Mouse (Mus musculus): Measurements from ENCODE around the gene Cby1. TPM values are rescaled to one million over a fixed set of nuclear protein-coding genes. Genes with fewer than 3 reads are reported as not detected.
"Not testable (repeated sequence)": the region's sequence is repeated elsewhere in the genome, so short reads cannot be mapped to it uniquely, and the experiment has no call there.

Gene Cby1
- polyA plus RNA-seq, 1 experiment from 2014 or later: 45.0 TPM

DNA sequence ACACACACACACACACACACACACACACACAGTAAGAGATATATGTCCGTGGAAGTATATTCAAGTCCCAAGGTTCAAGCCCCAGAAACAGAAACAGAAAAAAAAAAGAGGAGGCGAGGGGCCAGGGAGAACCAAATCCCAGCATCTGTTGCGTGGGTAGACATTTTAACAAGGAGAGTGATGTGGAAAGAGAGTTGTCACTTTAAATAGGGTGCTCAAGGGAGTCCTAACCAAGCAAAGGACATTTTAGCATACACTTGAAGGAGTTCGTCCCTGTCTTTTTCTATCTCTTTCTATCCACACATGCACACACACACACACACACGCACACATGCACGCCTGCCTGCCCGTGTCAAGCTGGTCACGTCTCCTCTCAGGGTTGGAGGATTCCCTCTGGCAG is 5.7 kb downstream of the Cby1 start:
- Histone ChIP-seq H3K4me1 (ENCODE audit: control insufficient read depth, insufficient read depth, low read length) (peaks cover 3% of the 10 kb centered on the region; the same call in 1 of the 2 replicates), H3K9ac (replicated peaks; ENCODE audit: low read depth, low read length) (no peak overlapping the region), H3K36me3 (ENCODE audit: control insufficient read depth, insufficient read depth, low read length) (peaks cover 12% of the 10 kb centered on the region), H3K4me2 (replicated peaks; ENCODE audit: low read depth, low read length) (no peak overlapping the region), H3K9me3 (ENCODE audit: control insufficient read depth, low read depth, low read length) (no peaks in the 10 kb centered on the region), H3K27ac (ENCODE audit: low read length) (no peak overlapping the region), H3K27me3 (ENCODE audit: control insufficient read depth, insufficient read depth, low read length) (no peaks in the 10 kb centered on the region), H3K4me3 (ENCODE audit: low read depth, low read length) (no peak overlapping the region)
- WGBS: 87% methylated on average over 8 of the region's 8 CpGs
- no peak for ATAC-seq (ENCODE audit: insufficient number of reproducible peaks, insufficient read depth, low FRiP score, low read depth)

GRCm38 (mm10) chr15:79669195-79669594 is 10.2 kb downstream of the Cby1 start:
- 71% methylated on average over 10 of the region's 10 CpGs for WGBS
- Histone ChIP-seq H3K4me1 (ENCODE audit: control insufficient read depth, insufficient read depth, low read length) (peaks cover 6% of the 10 kb centered on the region; the same call in 1 of the 2 replicates), H3K9me3 (ENCODE audit: control insufficient read depth, low read depth, low read length) (no peaks in the 10 kb centered on the region), H3K4me3 (ENCODE audit: low read depth, low read length) (no peak overlapping the region), H3K36me3 (ENCODE audit: control insufficient read depth, insufficient read depth, low read length) (peaks cover 26% of the 10 kb centered on the region), H3K9ac (replicated peaks; ENCODE audit: low read depth, low read length) (no peak overlapping the region), H3K27me3 (ENCODE audit: control insufficient read depth, insufficient read depth, low read length) (no peaks in the 10 kb centered on the region), H3K27ac (ENCODE audit: low read length) (no peak overlapping the region), H3K4me2 (replicated peaks; ENCODE audit: low read depth, low read length) (no peak overlapping the region)
- ATAC-seq (ENCODE audit: insufficient number of reproducible peaks, insufficient read depth, low FRiP score, low read depth): no peak

- Histone ChIP-seq H3K36me3 (ENCODE audit: control insufficient read depth, insufficient read depth, low read length) (peaks cover 39% of the 10 kb centered on the region), H3K4me2 (replicated peaks; ENCODE audit: low read depth, low read length) (peak within 1 kb of the TSS; percentile 52), H3K27me3 (ENCODE audit: control insufficient read depth, insufficient read depth, low read length) (no peaks in the 10 kb centered on the region), H3K9me3 (ENCODE audit: control insufficient read depth, low read depth, low read length) (no peaks in the 10 kb centered on the region), H3K4me1 (ENCODE audit: control insufficient read depth, insufficient read depth, low read length) (peaks cover 6% of the 10 kb centered on the region; the same call in 1 of the 2 replicates), H3K9ac (replicated peaks; ENCODE audit: low read depth, low read length) (peak within 1 kb of the TSS; percentile 77), H3K27ac (ENCODE audit: low read length) (no peak within 1 kb of the TSS), H3K4me3 (ENCODE audit: low read depth, low read length) (peak within 1 kb of the TSS; percentile 98)
- WGBS: 18% methylated on average over 32 of the region's 33 CpGs
- peak; percentile 93 for ATAC-seq (ENCODE audit: insufficient number of reproducible peaks, insufficient read depth, low FRiP score, low read depth)
These were observed 11.4 kb downstream of the Cby1 start, which contains the start of gene Tomm22 for GRCm38 (mm10) chr15:79670249-79670971. Gene Tomm22 (plus strand): TSS chr15:79670861.

DNA sequence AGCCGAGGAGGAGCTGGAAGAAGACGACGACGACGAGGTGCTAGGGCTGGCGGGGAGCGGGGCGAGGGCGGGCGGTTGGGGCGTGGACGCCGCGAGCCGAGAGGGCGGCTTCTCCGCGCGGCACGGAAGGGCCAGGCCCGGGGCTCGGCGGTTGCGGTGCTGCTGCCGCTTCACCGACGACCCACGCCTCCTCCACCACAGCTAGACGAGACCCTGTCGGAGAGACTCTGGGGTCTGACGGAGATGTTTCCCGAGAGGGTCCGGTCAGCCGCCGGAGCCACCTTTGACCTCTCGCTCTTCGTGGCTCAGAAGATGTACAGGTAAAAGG is 11.9 kb downstream of the Cby1 start:
- Histone ChIP-seq H3K4me3 (ENCODE audit: low read depth, low read length) (peak overlapping the region; percentile 98), H3K9me3 (ENCODE audit: control insufficient read depth, low read depth, low read length) (no peaks in the 10 kb centered on the region), H3K27me3 (ENCODE audit: control insufficient read depth, insufficient read depth, low read length) (no peaks in the 10 kb centered on the region), H3K27ac (ENCODE audit: low read length) (no peak overlapping the region), H3K4me1 (ENCODE audit: control insufficient read depth, insufficient read depth, low read length) (peaks cover 6% of the 10 kb centered on the region; the same call in 1 of the 2 replicates), H3K4me2 (replicated peaks; ENCODE audit: low read depth, low read length) (peak overlapping the region; percentile 52), H3K9ac (replicated peaks; ENCODE audit: low read depth, low read length) (peak overlapping the region; percentile 77), H3K36me3 (ENCODE audit: control insufficient read depth, insufficient read depth, low read length) (peaks cover 37% of the 10 kb centered on the region)
- under 1% methylated on average over 37 of the region's 37 CpGs for WGBS
- ATAC-seq (ENCODE audit: insufficient number of reproducible peaks, insufficient read depth, low FRiP score, low read depth): peak; percentile 36; the same call in 1 of the 2 replicates

DNA sequence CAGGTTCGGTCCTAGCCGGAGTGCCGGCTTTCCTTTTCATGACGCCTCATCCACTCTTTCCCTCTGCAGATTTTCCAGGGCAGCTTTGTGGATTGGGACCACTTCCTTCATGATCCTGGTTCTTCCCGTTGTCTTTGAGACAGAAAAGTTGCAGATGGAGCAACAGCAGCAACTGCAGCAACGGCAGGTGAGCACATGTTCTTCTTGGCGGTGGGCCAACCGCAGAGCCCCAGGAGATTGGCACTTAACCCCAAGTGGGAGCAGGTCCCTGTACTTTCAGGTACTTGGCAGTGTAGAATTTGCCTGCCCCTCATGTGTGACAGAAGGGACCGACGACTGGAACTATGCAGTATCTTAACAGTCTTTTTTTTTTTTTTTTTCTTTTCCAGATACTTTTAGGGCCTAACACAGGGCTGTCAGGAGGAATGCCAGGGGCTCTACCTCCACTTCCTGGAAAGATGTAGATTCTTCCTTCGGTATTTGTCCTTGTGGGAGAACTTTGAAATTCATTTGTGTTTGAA is 12.9 kb downstream of the Cby1 start:
- Histone ChIP-seq H3K4me2 (replicated peaks; ENCODE audit: low read depth, low read length) (peak overlapping the region; percentile 52), H3K36me3 (ENCODE audit: control insufficient read depth, insufficient read depth, low read length) (peaks cover 43% of the 10 kb centered on the region), H3K4me3 (ENCODE audit: low read depth, low read length) (peak overlapping the region; percentile 98)
- H3K27ac ChIP-seq (ENCODE audit: low read length); H3K9me3 ChIP-seq (ENCODE audit: control insufficient read depth, low read depth, low read length); H3K9ac ChIP-seq (replicated peaks; ENCODE audit: low read depth, low read length); H3K4me1 ChIP-seq (ENCODE audit: control insufficient read depth, insufficient read depth, low read length); H3K27me3 ChIP-seq (ENCODE audit: control insufficient read depth, insufficient read depth, low read length); ATAC-seq (ENCODE audit: insufficient number of reproducible peaks, insufficient read depth, low FRiP score, low read depth): not testable (repeated sequence)
- WGBS: 82% methylated on average over 11 of the region's 11 CpGs

DNA sequence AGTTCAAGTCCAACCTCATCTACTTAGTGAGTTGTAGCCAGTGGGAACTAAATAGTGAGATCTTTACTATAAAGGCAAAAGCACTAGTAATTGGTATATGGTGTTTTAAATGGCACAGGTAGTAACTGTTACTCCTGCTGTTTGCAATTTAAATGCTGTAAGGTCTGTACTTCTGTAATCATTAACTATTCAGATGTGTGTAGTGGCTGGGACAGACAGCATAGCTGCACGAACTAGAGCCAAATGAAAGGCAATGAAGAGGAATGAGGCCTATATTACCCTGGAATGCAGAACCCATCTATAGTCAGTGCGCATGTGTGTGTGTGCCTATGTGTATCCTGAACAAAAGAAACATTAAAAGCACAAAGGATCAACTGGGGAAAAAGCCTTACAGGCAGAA is 18.9 kb downstream of the Cby1 start:
- Histone ChIP-seq H3K27me3 (ENCODE audit: control insufficient read depth, insufficient read depth, low read length) (no peaks in the 10 kb centered on the region), H3K9ac (replicated peaks; ENCODE audit: low read depth, low read length) (no peak overlapping the region), H3K4me1 (ENCODE audit: control insufficient read depth, insufficient read depth, low read length) (0 out of 2 replicates have a peak, but pooled peaks cover 1% of the 10 kb centered on the region), H3K9me3 (ENCODE audit: control insufficient read depth, low read depth, low read length) (no peaks in the 10 kb centered on the region), H3K27ac (ENCODE audit: low read length) (no peak overlapping the region), H3K4me3 (ENCODE audit: low read depth, low read length) (no peak overlapping the region), H3K36me3 (ENCODE audit: control insufficient read depth, insufficient read depth, low read length) (peaks cover 39% of the 10 kb centered on the region), H3K4me2 (replicated peaks; ENCODE audit: low read depth, low read length) (no peak overlapping the region)
- ATAC-seq (ENCODE audit: insufficient number of reproducible peaks, insufficient read depth, low FRiP score, low read depth): no peak
- 77% methylated on average over 2 of the region's 2 CpGs for WGBS

DNA sequence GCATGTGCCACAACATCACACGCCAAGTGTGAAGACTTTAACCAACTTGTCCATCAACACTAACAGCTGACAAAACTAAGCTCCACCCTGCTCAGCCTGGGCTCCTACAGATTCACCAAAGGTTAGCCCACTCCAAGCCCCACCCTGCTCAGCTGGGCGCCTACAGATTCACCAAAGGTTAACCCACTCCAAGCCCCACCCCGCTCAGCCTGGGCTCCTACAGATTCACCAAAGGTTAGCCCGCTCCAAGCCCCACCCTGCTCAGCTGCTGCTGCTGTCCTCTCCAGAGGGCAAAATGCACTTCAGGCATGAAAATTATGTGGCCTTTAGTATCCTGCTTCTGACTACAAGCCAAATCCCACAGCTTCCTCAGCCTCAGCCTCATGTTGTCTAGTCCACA is 23.0 kb downstream of the Cby1 start:
- WGBS: 85% methylated on average over 4 of the region's 4 CpGs
- Histone ChIP-seq H3K4me1 (ENCODE audit: control insufficient read depth, insufficient read depth, low read length) (peaks cover 37% of the 10 kb centered on the region), H3K4me3 (ENCODE audit: low read depth, low read length) (no peak overlapping the region), H3K9me3 (ENCODE audit: control insufficient read depth, low read depth, low read length) (no peaks in the 10 kb centered on the region), H3K27ac (ENCODE audit: low read length) (no peak overlapping the region), H3K27me3 (ENCODE audit: control insufficient read depth, insufficient read depth, low read length) (no peaks in the 10 kb centered on the region), H3K36me3 (ENCODE audit: control insufficient read depth, insufficient read depth, low read length) (peaks cover 4% of the 10 kb centered on the region; the same call in 1 of the 2 replicates), H3K4me2 (replicated peaks; ENCODE audit: low read depth, low read length) (no peak overlapping the region), H3K9ac (replicated peaks; ENCODE audit: low read depth, low read length) (no peak overlapping the region)
- no peak for ATAC-seq (ENCODE audit: insufficient number of reproducible peaks, insufficient read depth, low FRiP score, low read depth)

GRCm38 (mm10) chr15:79683146-79683545 is 24.1 kb downstream of the Cby1 start:
- Histone ChIP-seq H3K27me3 (ENCODE audit: control insufficient read depth, insufficient read depth, low read length) (no peaks in the 10 kb centered on the region), H3K9me3 (ENCODE audit: control insufficient read depth, low read depth, low read length) (no peaks in the 10 kb centered on the region), H3K4me1 (ENCODE audit: control insufficient read depth, insufficient read depth, low read length) (peaks cover 38% of the 10 kb centered on the region), H3K36me3 (ENCODE audit: control insufficient read depth, insufficient read depth, low read length) (peaks cover 3% of the 10 kb centered on the region; the same call in 1 of the 2 replicates), H3K9ac (replicated peaks; ENCODE audit: low read depth, low read length) (no peak overlapping the region), H3K27ac (ENCODE audit: low read length) (no peak overlapping the region), H3K4me3 (ENCODE audit: low read depth, low read length) (no peak overlapping the region), H3K4me2 (replicated peaks; ENCODE audit: low read depth, low read length) (no peak overlapping the region)
- ATAC-seq (ENCODE audit: insufficient number of reproducible peaks, insufficient read depth, low FRiP score, low read depth): no peak
- 77% methylated on average over 6 of the region's 6 CpGs for WGBS

All from stomach, embryonic 14.5 days (tissue).